Mouse (Mus musculus) lung, embryonic 16.5 days (tissue): Measurements from ENCODE around the gene Cyp27a1. TPM values are rescaled to one million over a fixed set of nuclear protein-coding genes. Genes with fewer than 3 reads are reported as not detected.

Experiments used
- ATAC-seq: fragments of 200-750 bp; cut with Nextera tagmentation; 2 replicates; pipeline ENCODE4 v1.8.0; 2017; ENCODE audit warnings: low read depth, mild to moderate bottlenecking, moderate library complexity
- H3K27ac ChIP-seq: fragments of 300-500 bp; sonication (generic); 2 replicates; pipeline ENCODE4 v1.5.1; 2014; ENCODE audit warnings: mild to moderate bottlenecking, control low read depth, low read length
- H3K27me3 ChIP-seq: fragments of 300-500 bp; sonication (generic); 2 replicates; pipeline ENCODE4 v1.6.1; 2014; ENCODE audit warnings: low read depth, low read length, mixed read lengths; ENCODE audit not compliant: control insufficient read depth, insufficient read depth
- H3K36me3 ChIP-seq: fragments of 300-500 bp; sonication (generic); 2 replicates; pipeline ENCODE4 v1.6.1; 2014; ENCODE audit warnings: low read length; ENCODE audit not compliant: control insufficient read depth, insufficient read depth
- H3K4me1 ChIP-seq: fragments of 300-500 bp; sonication (generic); replicated peaks from 2 replicates; pipeline ENCODE4 v1.6.1; 2014; ENCODE audit warnings: low read length, mixed read lengths; ENCODE audit not compliant: control insufficient read depth, insufficient read depth
- H3K4me2 ChIP-seq: fragments of 300-500 bp; sonication (generic); 2 replicates; pipeline ENCODE4 v1.6.1; 2014; ENCODE audit warnings: low read depth, low read length, control low read depth
- H3K4me3 ChIP-seq: fragments of 300-500 bp; sonication (generic); 2 replicates; pipeline ENCODE4 v1.5.1; 2014; ENCODE audit warnings: mild to moderate bottlenecking, low read length, control low read depth
- H3K9ac ChIP-seq: fragments of 300-500 bp; sonication (generic); 2 replicates; pipeline ENCODE4 v1.6.1; 2014; ENCODE audit warnings: low read length, control low read depth
- H3K9me3 ChIP-seq: fragments of 300-500 bp; sonication (generic); 2 replicates; pipeline ENCODE4 v1.6.1; 2016; ENCODE audit warnings: low read length; ENCODE audit not compliant: control insufficient read depth
- WGBS: fragments of 180-500 bp; shearing (Covaris S2); extraction: QIAGEN DNeasy Blood & Tissue Kit; methylation state at CpG from one replicate; pipeline ENCODE4 v1.1.7; 2014; 5-methylcytosine and 5-hydroxymethylcytosine counted together
- polyA plus RNA-seq: library from polyadenylated mRNA; unstranded; fragments of >200 nt; fragmentation: Nextera tagmentation; extraction: Ambion mirVana; gene quantifications from 2 replicates; pipeline ENCODE4 v1.2.1, GENCODE M21; 2015

Gene Cyp27a1
- polyA plus RNA-seq, 1 experiment from 2014 or later: 2.6 TPM

DNA sequence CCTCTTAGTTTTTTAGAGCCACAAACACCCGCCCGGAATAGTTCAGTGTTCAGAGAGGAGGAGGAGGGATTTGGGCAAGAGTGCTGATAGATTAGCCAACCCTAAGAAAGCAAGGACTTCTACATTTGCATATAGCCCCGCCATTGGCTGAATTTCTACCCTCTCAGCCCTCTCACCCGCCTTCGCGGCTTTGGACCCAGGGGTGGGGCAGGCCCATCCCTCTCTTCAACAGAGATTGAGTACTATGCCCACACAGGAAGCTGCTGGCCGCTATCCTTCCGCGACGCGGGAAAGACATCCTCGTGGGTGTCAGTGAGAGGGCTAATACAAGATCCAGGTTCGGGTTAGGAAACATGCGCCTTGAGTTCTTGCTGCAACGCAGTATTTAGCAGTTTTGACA, 59.8 kb downstream of the Cyp27a1 start:
- Histone ChIP-seq H3K36me3 (no peaks in the 10 kb centered on the region), H3K4me3 (peak overlapping the region; percentile 55), H3K9ac (no peak overlapping the region), H3K9me3 (no peaks in the 10 kb centered on the region), H3K4me2 (peak overlapping the region; percentile 97), H3K4me1 (peaks cover 22% of the 10 kb centered on the region), H3K27ac (no peak overlapping the region), H3K27me3 (peaks cover 55% of the 10 kb centered on the region)
- ATAC-seq: peak; percentile 96
- under 1% methylated on average over 15 of the region's 15 CpGs for WGBS

DNA sequence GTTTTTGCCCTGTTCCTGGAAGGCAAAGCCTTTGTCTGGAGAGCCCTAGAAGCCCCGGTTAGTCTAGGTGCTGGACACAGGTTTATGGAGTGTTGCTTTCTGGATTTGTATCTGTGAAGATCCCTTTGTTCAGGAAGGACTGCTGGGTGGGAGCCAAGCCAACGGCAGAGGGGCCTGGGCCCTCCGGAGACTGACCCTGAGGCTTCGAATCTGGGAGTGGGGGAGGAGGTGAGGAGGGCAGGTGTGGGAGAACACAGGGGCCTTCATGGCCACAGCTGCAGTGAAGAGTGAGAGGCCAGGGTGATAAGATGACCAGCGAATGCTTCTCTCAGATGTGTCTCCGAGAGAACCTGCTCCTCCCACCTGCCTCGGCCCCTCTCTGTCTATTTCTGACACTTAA, 60.7 kb downstream of the Cyp27a1 start:
- WGBS: 22% methylated on average over 7 of the region's 7 CpGs
- no peak overlapping the region for H3K4me2 ChIP-seq
- no peak for ATAC-seq
- H3K27ac ChIP-seq: no peak overlapping the region
- H3K4me3 ChIP-seq: no peak overlapping the region
- no peak overlapping the region for H3K9ac ChIP-seq
- H3K9me3 ChIP-seq: no peaks in the 10 kb centered on the region
- H3K4me1 ChIP-seq: peaks cover 22% of the 10 kb centered on the region
- no peaks in the 10 kb centered on the region for H3K36me3 ChIP-seq
- H3K27me3 ChIP-seq: peaks cover 51% of the 10 kb centered on the region

GRCm38 (mm10) chr1:74775816-74776215, 62.4 kb downstream of the Cyp27a1 start:
- no peak for ATAC-seq
- Histone ChIP-seq H3K36me3 (no peaks in the 10 kb centered on the region), H3K27me3 (peaks cover 41% of the 10 kb centered on the region), H3K4me2 (no peak overlapping the region), H3K27ac (no peak overlapping the region), H3K9me3 (no peaks in the 10 kb centered on the region), H3K4me3 (no peak overlapping the region), H3K4me1 (peaks cover 19% of the 10 kb centered on the region), H3K9ac (no peak overlapping the region)
- 6% methylated on average over 5 of the region's 5 CpGs for WGBS

DNA sequence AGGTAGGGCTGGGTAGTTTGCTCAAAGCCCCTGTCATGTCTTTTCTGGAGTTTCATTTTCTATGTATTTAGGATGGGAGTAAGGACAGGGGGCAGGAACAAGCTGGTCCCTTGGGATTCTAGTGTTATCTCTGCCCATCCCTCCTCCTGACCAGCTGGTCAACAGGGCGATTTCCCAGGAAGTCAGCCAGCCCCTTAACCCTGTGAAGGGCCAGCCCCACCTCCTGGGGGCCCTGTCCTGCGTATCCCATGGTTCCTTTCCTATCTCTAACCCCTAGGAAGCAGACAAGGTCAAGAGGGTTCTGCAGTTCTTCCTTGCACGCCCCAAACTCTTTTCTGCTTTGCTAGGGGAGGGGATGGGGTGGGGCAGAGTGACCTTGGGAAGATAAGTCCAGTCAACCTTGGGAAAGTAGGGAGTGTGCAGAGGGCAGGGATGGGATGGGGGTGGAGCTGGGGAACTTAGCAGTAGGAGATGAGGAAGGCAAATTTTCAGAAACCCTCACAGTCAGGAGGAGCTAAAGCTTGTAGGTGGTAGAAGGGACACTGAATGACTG, 65.6 kb downstream of the Cyp27a1 start:
- Histone ChIP-seq H3K36me3 (no peaks in the 10 kb centered on the region), H3K27ac (no peak overlapping the region), H3K4me3 (no peak overlapping the region), H3K9me3 (no peaks in the 10 kb centered on the region), H3K27me3 (peaks cover 40% of the 10 kb centered on the region), H3K4me2 (no peak overlapping the region), H3K9ac (no peak overlapping the region), H3K4me1 (peaks cover 10% of the 10 kb centered on the region)
- WGBS: 12% methylated on average over 3 of the region's 3 CpGs
- no peak for ATAC-seq

DNA sequence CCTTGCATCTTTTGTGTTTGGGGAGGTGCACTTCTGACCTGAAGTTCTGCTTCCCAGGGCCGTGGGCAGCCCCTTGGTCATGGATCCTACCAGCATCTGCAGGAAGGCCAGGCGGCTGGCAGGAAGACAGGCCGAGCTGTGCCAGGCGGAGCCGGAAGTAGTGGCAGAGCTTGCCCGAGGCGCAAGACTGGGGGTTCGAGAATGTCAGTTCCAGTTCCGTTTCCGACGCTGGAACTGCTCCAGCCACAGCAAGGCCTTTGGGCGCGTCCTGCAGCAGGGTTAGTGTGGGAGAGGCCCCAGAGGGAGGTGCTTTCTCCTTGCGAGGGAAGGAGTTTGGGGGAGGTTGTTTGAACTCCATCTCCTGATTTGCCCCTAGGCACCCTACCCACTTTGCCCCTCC, 68.7 kb downstream of the Cyp27a1 start:
- Histone ChIP-seq H3K4me3 (no peak overlapping the region), H3K4me1 (peaks cover 14% of the 10 kb centered on the region), H3K36me3 (no peaks in the 10 kb centered on the region), H3K9ac (no peak overlapping the region), H3K27me3 (peaks cover 62% of the 10 kb centered on the region), H3K27ac (no peak overlapping the region), H3K4me2 (0 out of 2 replicates have a peak overlapping the region, but pooled peaks have one; percentile 10), H3K9me3 (no peaks in the 10 kb centered on the region)
- no peak for ATAC-seq
- 18% methylated on average over 14 of the region's 14 CpGs for WGBS

DNA sequence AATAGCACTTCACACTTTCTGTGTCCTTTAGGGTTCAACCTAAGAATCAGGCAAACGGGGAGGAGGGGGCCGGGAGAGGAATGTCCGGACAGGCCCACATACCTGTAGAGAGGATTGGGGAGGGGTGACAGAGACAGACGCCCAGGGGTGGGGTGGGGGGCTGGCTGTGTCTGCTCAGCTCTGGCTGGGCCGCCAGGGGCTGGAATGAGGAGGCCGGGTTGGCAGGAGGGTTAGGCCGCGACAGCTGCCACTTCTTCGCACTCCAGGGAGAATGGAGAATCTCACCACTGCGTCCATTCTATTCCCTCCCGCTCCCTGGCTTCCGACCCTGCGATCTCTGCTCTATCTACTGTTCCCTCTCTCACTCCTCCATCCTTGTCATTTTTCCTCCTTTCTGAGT, 70.2 kb downstream of the Cyp27a1 start:
- Histone ChIP-seq H3K4me3 (peak overlapping the region; percentile 47), H3K27me3 (peaks cover 70% of the 10 kb centered on the region), H3K36me3 (no peaks in the 10 kb centered on the region), H3K9ac (no peak overlapping the region), H3K9me3 (no peaks in the 10 kb centered on the region), H3K27ac (no peak overlapping the region), H3K4me1 (peaks cover 14% of the 10 kb centered on the region), H3K4me2 (peak overlapping the region; percentile 78)
- WGBS: 4% methylated on average over 13 of the region's 13 CpGs
- ATAC-seq: 0 out of 2 replicates have a peak, but pooled peaks have one; percentile 20

- H3K27ac ChIP-seq: no peak overlapping the region
- H3K4me3 ChIP-seq: peak overlapping the region; percentile 47
- H3K9ac ChIP-seq: peak overlapping the region; percentile 29
- ATAC-seq: peak; percentile 39; the same call in 1 of the 2 replicates
- H3K27me3 ChIP-seq: peaks cover 76% of the 10 kb centered on the region
- H3K4me1 ChIP-seq: peaks cover 14% of the 10 kb centered on the region
- peak overlapping the region; percentile 78 for H3K4me2 ChIP-seq
- H3K9me3 ChIP-seq: no peaks in the 10 kb centered on the region
- H3K36me3 ChIP-seq: no peaks in the 10 kb centered on the region
- WGBS: 1% methylated on average over 63 of the region's 67 CpGs
Observed at GRCm38 (mm10) chr1:74784041-74784759, 70.8 kb downstream of the Cyp27a1 start.

Other genes starting within 250 kb of the Cyp27a1 start
- gene Cnot9, start 207.5 kb upstream of the Cyp27a1 start, polyA plus RNA-seq: 54.0 and 60.2 TPM in 2 replicates
- gene Plcd4, start 170.7 kb upstream of the Cyp27a1 start, polyA plus RNA-seq: 0.40 and 0.78 TPM in 2 replicates
- 29.9 and 31.0 TPM in 2 replicates for gene Usp37, start 169.3 kb upstream of the Cyp27a1 start, polyA plus RNA-seq
- gene Zfp142, start 125.3 kb upstream of the Cyp27a1 start, polyA plus RNA-seq: 5.9 and 6.7 TPM in 2 replicates
- 18.2 and 18.5 TPM in 2 replicates for gene Bcs1l, start 125.3 kb upstream of the Cyp27a1 start, polyA plus RNA-seq
- gene Rnf25, start 112.2 kb upstream of the Cyp27a1 start, polyA plus RNA-seq: 31.2 and 36.8 TPM in 2 replicates
- gene Stk36, start 112.1 kb upstream of the Cyp27a1 start, polyA plus RNA-seq: 9.6 and 10.1 TPM in 2 replicates
- gene Ttll4, start 51.8 kb upstream of the Cyp27a1 start, polyA plus RNA-seq: 15.8 and 16.5 TPM in 2 replicates
- gene Prkag3, start 35.6 kb downstream of the Cyp27a1 start, polyA plus RNA-seq: 0.67 and 1.7 TPM in 2 replicates
- gene Wnt6, start 58.3 kb downstream of the Cyp27a1 start, polyA plus RNA-seq: 0.29 and 0.68 TPM in 2 replicates
- gene Wnt10a, start 77.9 kb downstream of the Cyp27a1 start, polyA plus RNA-seq: 0.10 and 0.11 TPM in 2 replicates
- gene Cdk5r2, start 141.4 kb downstream of the Cyp27a1 start, polyA plus RNA-seq: not detected in 2 replicates
- gene Fev, start 171.8 kb downstream of the Cyp27a1 start, polyA plus RNA-seq: not detected in 2 replicates
- not detected in 2 replicates for gene Cryba2, start 179.6 kb downstream of the Cyp27a1 start, polyA plus RNA-seq
- 2.7 and 2.9 TPM in 2 replicates for gene Cfap65, start 222.0 kb downstream of the Cyp27a1 start, polyA plus RNA-seq
- 0.18 and 0.21 TPM in 2 replicates for gene Ihh, start 238.1 kb downstream of the Cyp27a1 start, polyA plus RNA-seq